Mouse (Mus musculus) midbrain, embryonic 12.5 days (tissue): ENCODE measurements around the gene Zdhhc13. TPM values are rescaled to one million over a fixed set of nuclear protein-coding genes. Genes with fewer than 3 reads are reported as not detected.
A peak's percentile ranks its signal among the peaks of the same experiment; 100 is the strongest.

ENCODE experiments used
- ATAC-seq: fragments of 200-750 bp; cut with Nextera tagmentation; 2 replicates; pipeline ENCODE4 v1.8.0; 2017; ENCODE audit warnings: low read depth, moderate TSS enrichment, moderate library complexity; ENCODE audit not compliant: low FRiP score
- H3K27ac ChIP-seq: fragments of 300-500 bp; sonication (generic); replicated peaks from 2 replicates; pipeline ENCODE4 v1.5.1; 2016; ENCODE audit warnings: mild to moderate bottlenecking
- H3K27me3 ChIP-seq: fragments of 300-500 bp; sonication (generic); 2 replicates; pipeline ENCODE4 v1.6.1; 2016; ENCODE audit warnings: mild to moderate bottlenecking
- H3K36me3 ChIP-seq: fragments of 300-500 bp; sonication (generic); 2 replicates; pipeline ENCODE4 v1.6.1; 2016
- H3K4me1 ChIP-seq: fragments of 300-500 bp; sonication (generic); 2 replicates; pipeline ENCODE4 v1.6.1; 2016
- H3K4me2 ChIP-seq: fragments of 300-500 bp; sonication (generic); replicated peaks from 2 replicates; pipeline ENCODE4 v1.6.1; 2016; ENCODE audit warnings: mild to moderate bottlenecking, moderate library complexity
- H3K4me3 ChIP-seq: fragments of 300-500 bp; sonication (generic); 2 replicates; pipeline ENCODE4 v1.5.1; 2016; ENCODE audit warnings: mild to moderate bottlenecking
- H3K9ac ChIP-seq: fragments of 300-500 bp; sonication (generic); replicated peaks from 2 replicates; pipeline ENCODE4 v1.6.1; 2016; ENCODE audit warnings: mild to moderate bottlenecking, moderate library complexity
- H3K9me3 ChIP-seq: fragments of 300-500 bp; sonication (generic); 2 replicates; pipeline ENCODE4 v1.6.1; 2016; ENCODE audit warnings: mild to moderate bottlenecking
- WGBS: fragments of 180-500 bp; shearing (Covaris S2); methylation state at CpG from one replicate; pipeline ENCODE4 v1.1.7; 2016; 5-methylcytosine and 5-hydroxymethylcytosine counted together
- polyA plus RNA-seq: library from polyadenylated mRNA; unstranded; fragments of >200 nt; fragmentation: Nextera tagmentation; extraction: Ambion mirVana; gene quantifications from 2 replicates; pipeline ENCODE4 v1.2.1, GENCODE M21; 2016

The Zdhhc13 gene
- polyA plus RNA-seq, 1 experiment from 2014 or later = 35.7 TPM

DNA sequence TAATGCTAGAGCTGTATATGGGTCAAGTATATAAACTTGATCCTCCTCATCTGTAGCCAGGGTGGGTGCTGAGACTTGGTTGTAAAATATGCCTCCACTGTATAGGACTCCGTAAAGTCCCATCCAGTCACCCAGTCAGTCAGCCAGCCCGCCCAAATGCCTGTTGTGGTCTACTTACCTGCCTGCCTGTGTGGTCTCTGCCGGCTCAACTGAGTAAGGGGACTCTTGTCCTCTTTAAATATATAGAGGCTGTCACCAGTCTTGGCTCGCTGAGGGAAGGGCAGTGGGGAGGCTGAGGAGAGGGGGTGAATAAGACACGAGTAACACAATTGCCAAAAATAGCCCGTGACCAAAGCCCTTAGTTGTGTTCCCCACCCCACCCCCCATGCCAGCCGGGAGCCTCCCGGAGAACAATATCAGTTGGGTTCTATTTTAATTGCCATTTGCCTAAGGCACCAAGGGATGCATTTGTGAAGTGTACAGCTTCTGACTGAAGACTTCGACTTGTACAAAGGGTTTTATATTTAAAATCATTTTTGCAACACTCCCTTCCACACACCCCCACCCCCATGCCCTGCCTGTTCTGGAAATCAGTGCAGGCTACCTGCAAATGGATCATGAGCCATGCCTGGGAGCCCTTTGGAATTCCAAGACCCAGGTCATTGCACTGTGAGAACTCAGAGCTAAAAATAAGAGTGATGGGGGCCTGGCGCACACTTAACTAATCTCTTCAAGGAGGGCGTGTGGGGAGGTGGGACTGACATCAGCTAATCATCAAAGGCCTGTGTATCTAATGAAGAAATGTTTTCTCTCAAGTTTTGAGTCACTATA lies 59.2 kb downstream of the Zdhhc13 start, which contains the start of gene Csrp3:
Gene Csrp3, minus strand, starts transcription at position 214 of the 831 bp plus-strand sequence.
- Histone ChIP-seq H3K4me1 (peaks cover 7% of the 10 kb centered on the region; the same call in 1 of the 2 replicates), H3K9me3 (no peaks in the 10 kb centered on the region), H3K4me3 (no peak within 1 kb of the TSS), H3K4me2 (no peak within 1 kb of the TSS), H3K27ac (no peak within 1 kb of the TSS), H3K9ac (no peak within 1 kb of the TSS), H3K36me3 (no peaks in the 10 kb centered on the region), H3K27me3 (peaks cover 37% of the 10 kb centered on the region)
- 59% methylated on average over 11 of the region's 11 CpGs for WGBS
- peak; percentile 47; the same call in 1 of the 2 replicates for ATAC-seq

DNA sequence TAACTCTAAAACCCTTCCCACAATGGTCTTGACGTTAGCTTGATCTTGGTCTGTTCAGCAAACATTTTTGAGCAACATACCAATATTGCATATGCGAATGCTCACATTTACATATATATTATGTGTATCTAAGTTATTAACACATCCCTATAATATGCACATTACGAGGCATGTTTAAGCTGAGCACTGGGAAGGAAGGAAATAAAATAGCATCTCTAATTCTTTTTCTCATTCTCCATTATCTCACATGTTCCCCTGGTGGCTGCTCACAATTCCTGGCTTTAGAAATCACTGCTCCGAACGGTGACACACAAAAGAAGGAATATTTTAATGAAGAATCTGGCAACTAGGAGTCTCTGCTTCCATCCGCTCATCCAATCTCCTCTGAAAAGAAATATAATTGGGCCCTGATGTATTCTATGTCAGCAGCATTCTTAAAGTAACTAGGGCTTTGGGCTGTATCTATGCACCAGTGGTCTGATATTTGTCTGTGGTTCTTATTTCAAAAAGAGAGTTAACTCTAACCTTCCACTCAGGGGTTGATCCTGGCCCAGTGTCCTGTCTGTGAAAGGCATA lies 62.8 kb downstream of the Zdhhc13 start:
- no peak overlapping the region for H3K9ac ChIP-seq
- no peak overlapping the region for H3K4me3 ChIP-seq
- H3K4me1 ChIP-seq = peaks cover 7% of the 10 kb centered on the region; the same call in 1 of the 2 replicates
- peaks cover 6% of the 10 kb centered on the region for H3K27me3 ChIP-seq
- 47% methylated on average over 6 of the region's 6 CpGs for WGBS
- H3K9me3 ChIP-seq = no peaks in the 10 kb centered on the region
- no peak for ATAC-seq
- no peak overlapping the region for H3K4me2 ChIP-seq
- no peaks in the 10 kb centered on the region for H3K36me3 ChIP-seq
- no peak overlapping the region for H3K27ac ChIP-seq

DNA sequence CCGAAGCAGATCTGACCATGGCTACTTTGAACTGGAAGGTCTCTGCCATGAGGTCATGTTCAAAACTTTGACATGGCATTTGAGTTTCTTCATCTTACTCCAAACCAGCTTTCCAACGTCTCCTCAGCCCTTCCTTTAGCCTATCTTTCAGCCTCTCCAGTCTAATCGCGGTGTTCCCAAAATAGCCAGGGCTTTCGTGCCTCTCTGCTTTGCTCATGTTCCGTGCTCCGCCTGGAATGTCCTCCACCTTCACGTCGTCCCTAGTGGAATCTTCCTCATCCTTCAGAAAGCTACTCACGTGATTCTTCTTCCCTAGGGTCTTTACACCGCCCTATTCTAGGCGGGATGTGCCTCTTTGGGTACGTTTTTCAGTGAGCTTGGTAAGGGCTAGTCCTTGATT lies 64.7 kb downstream of the Zdhhc13 start:
- Histone ChIP-seq H3K4me3 (no peak overlapping the region), H3K36me3 (no peaks in the 10 kb centered on the region), H3K4me1 (no peaks in the 10 kb centered on the region), H3K27me3 (0 out of 2 replicates have a peak, but pooled peaks cover 3% of the 10 kb centered on the region), H3K27ac (no peak overlapping the region), H3K9me3 (no peaks in the 10 kb centered on the region), H3K9ac (no peak overlapping the region), H3K4me2 (no peak overlapping the region)
- 92% methylated on average over 13 of the region's 13 CpGs for WGBS
- ATAC-seq = no peak

DNA sequence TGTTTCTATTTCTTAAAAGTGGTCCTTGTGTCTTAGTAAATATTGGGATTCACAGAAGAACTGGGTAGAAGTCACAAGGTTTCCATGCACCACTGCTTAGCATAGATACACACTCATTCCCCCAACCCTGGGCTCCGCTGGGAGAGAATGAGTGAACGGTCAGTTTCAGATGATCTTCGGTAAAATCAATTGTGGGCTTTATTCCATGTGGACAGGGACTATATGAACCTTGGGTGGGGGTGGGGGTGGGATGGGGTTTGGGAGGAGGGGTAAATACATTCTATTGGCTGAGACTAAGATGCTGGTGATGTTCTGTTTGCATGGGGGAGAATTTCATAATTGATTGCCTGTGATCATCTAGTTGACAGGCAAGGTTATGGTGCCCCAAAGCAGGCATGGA lies 66.7 kb downstream of the Zdhhc13 start:
- 97% methylated on average over 3 of the region's 3 CpGs for WGBS
- no peaks in the 10 kb centered on the region for H3K9me3 ChIP-seq
- H3K36me3 ChIP-seq = no peaks in the 10 kb centered on the region
- no peak overlapping the region for H3K9ac ChIP-seq
- H3K4me1 ChIP-seq = no peaks in the 10 kb centered on the region
- H3K4me2 ChIP-seq = no peak overlapping the region
- H3K4me3 ChIP-seq = no peak overlapping the region
- no peak for ATAC-seq
- 0 out of 2 replicates have a peak, but pooled peaks cover 3% of the 10 kb centered on the region for H3K27me3 ChIP-seq
- no peak overlapping the region for H3K27ac ChIP-seq

DNA sequence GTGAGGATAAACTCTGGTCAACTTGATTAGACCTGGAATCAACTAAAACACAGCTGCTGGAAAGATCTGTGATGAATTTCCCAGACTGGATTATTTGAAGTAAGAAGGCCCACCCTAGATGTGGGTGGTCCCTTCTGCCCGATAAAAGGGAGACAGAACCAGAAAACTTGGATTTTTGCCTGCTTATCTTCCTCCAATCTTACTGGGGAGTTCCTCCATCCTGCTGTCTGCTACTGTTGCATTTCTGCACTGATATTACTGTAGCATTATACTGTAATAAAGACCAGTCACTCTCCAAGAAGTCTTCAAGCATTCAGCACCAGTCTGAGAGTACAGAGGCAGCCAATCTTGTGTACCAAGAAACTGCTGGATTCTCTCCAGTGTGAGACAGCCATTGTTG lies 69.5 kb downstream of the Zdhhc13 start:
- Histone ChIP-seq H3K9ac (no peak overlapping the region), H3K4me2 (no peak overlapping the region), H3K4me3 (no peak overlapping the region), H3K27me3 (no peaks in the 10 kb centered on the region), H3K4me1 (no peaks in the 10 kb centered on the region), H3K27ac (no peak overlapping the region), H3K9me3 (no peaks in the 10 kb centered on the region), H3K36me3 (no peaks in the 10 kb centered on the region)
- ATAC-seq = no peak
- WGBS = 77% methylated on average over 1 of the region's 1 CpGs

DNA sequence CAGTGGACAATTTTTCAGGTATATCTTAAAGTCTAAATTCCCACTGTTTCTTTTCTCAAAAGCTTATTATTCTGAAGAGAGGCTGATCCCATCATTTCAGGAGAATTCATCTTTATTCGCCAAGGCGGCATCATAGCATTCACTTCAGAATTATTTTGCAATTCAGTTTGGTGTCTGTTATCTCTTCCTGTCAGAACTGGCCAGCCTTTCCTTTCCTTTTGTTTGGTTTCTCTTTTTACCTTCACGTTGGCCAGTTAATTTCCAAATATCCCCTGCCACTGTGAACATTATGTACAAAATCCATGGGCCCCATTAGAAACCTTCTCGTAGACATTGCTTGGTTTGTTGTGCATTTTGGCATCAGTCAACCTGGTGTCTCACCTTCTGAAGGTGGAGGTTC lies 70.6 kb downstream of the Zdhhc13 start:
- no peak overlapping the region for H3K4me2 ChIP-seq
- H3K27me3 ChIP-seq = no peaks in the 10 kb centered on the region
- no peak for ATAC-seq
- H3K9ac ChIP-seq = no peak overlapping the region
- 91% methylated on average over 4 of the region's 4 CpGs for WGBS
- no peaks in the 10 kb centered on the region for H3K9me3 ChIP-seq
- H3K4me3 ChIP-seq = no peak overlapping the region
- H3K4me1 ChIP-seq = no peaks in the 10 kb centered on the region
- H3K36me3 ChIP-seq = peaks cover 3% of the 10 kb centered on the region; the same call in 1 of the 2 replicates
- no peak overlapping the region for H3K27ac ChIP-seq

DNA sequence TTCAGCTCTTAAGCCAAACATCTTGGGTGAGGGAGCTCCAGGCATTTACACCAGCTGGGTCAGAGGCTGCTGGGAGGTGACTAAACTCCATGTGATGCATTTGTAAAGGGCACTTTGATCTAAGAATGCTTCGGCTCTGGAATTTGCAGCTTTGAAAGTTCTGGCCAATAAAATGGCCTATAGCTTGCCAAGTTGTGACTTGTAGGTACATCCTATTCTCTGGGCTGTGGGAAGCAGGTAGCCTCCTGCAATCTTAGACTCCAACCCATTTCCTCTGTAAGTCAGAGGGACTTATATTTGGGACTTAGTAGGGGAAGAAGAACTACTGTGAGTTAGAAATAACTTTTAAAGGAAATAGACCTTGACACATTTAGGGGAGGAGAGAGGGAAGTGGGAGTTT lies 72.1 kb downstream of the Zdhhc13 start:
- H3K4me1 ChIP-seq = no peaks in the 10 kb centered on the region
- 71% methylated on average over 1 of the region's 1 CpGs for WGBS
- H3K27me3 ChIP-seq = no peaks in the 10 kb centered on the region
- H3K27ac ChIP-seq = no peak overlapping the region
- no peak overlapping the region for H3K4me3 ChIP-seq
- H3K9me3 ChIP-seq = no peaks in the 10 kb centered on the region
- H3K4me2 ChIP-seq = no peak overlapping the region
- no peak overlapping the region for H3K9ac ChIP-seq
- H3K36me3 ChIP-seq = peaks cover 14% of the 10 kb centered on the region; the same call in 1 of the 2 replicates
- no peak for ATAC-seq

DNA sequence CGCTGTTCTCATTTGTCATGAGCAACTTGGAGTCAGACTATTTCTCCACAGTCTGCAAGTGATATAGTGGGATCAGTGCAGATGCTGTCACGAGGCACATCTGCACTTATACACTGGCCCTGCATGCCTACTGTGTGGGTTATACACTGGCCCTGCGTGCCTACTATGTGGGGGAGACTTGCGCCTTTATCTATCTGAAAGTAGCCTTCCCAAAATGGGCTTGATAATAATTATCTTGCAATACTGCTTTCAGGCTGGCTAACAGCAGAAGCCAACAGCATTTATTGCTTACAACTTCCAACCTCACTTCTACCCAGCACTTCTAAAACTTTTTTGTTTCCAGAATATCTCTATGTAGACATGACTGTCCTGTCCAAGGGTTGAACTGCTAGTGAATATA lies 73.0 kb downstream of the Zdhhc13 start:
- no peaks in the 10 kb centered on the region for H3K27me3 ChIP-seq
- no peaks in the 10 kb centered on the region for H3K9me3 ChIP-seq
- no peak overlapping the region for H3K27ac ChIP-seq
- no peak overlapping the region for H3K4me2 ChIP-seq
- peaks cover 20% of the 10 kb centered on the region for H3K36me3 ChIP-seq
- ATAC-seq = no peak
- H3K4me3 ChIP-seq = no peak overlapping the region
- 94% methylated on average over 4 of the region's 4 CpGs for WGBS
- no peaks in the 10 kb centered on the region for H3K4me1 ChIP-seq
- H3K9ac ChIP-seq = no peak overlapping the region

DNA sequence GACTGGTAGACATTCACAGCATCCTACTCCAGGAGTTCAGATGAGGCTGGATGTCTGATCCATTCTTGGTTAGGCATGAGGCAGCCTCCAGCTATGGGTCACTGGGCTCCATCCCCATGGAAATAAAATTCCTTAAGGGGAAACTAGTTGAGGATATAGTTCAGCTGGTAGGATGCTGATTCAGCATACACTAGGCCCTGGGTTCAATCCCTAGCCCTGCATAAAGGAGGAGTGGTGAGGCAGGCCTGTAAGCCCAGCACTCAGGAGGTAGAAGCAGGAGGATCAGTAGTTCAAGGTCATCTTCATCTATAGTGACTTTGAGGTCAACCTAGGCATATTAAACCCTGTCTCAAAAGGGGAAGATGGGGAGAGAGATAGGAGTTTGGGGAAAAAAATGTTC lies 75.4 kb downstream of the Zdhhc13 start:
- ATAC-seq = no peak
- H3K4me3 ChIP-seq = no peak overlapping the region
- no peak overlapping the region for H3K27ac ChIP-seq
- H3K9ac ChIP-seq = no peak overlapping the region
- H3K9me3 ChIP-seq = no peaks in the 10 kb centered on the region
- H3K4me1 ChIP-seq = no peaks in the 10 kb centered on the region
- H3K36me3 ChIP-seq = peaks cover 34% of the 10 kb centered on the region
- no peak overlapping the region for H3K4me2 ChIP-seq
- H3K27me3 ChIP-seq = no peaks in the 10 kb centered on the region

DNA sequence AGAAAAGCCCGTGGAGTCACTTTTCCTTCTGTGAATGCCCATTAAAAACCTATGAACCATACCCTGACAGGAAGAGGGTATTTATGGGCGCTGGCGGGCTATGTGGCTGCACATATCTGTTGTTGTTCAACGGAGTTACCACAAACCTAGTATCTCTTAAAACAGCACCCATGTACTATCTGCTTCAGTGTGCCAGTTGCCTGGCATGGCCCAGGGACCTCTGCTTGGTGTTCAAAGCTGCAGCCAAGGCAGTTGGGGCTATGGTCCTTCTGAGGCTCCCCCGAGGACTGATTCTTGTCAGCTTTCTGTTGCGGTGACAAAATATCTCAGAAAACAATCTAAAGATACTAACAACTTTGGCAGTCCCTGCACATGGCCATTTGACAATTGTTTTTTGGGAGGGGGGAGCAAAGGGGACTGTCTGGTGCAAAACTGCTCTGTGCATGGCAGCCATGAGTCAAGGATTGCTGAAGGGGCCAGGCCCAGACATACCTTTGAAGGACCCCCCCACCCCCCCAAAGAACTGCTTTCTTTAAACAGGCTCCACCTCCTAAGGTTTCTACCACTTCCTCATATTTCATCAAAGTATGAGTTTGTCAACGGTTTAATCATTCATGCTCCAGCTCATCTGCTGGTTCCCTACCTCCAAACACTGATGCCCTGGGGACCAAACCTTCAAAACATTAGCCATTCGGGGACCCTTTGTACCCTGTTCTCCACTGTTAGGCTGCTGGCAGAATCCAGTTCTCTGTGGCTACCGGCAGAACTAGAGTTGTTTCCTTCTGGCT lies 76.1 kb downstream of the Zdhhc13 start:
- H3K4me2 ChIP-seq = no peak overlapping the region
- ATAC-seq = no peak
- peaks cover 41% of the 10 kb centered on the region for H3K36me3 ChIP-seq

DNA sequence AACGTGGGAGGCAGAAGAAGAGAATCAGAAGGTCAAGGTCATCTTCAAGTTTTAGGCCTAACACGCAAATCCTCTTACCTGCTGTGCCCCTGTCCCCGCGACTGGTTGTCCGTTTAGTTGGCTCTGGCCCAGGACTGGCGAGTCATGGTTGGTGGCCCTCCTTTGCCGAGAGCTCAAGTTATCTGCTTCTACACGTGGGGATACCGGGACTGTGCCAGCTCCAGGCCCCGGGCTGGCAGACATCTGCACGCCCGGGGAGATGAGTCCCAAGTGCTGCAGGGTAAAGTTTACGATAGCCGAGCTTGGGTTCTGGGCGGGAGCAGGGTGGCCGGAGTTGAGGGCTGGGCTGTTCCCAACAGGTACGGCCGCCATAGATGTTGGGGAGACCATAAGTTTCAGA lies 78.8 kb downstream of the Zdhhc13 start:
- Histone ChIP-seq H3K4me2 (no peak overlapping the region), H3K27me3 (no peaks in the 10 kb centered on the region), H3K27ac (no peak overlapping the region), H3K4me1 (no peaks in the 10 kb centered on the region), H3K4me3 (no peak overlapping the region), H3K36me3 (peaks cover 68% of the 10 kb centered on the region), H3K9ac (no peak overlapping the region), H3K9me3 (no peaks in the 10 kb centered on the region)
- ATAC-seq = no peak
- 92% methylated on average over 18 of the region's 18 CpGs for WGBS

More for the DNA sequence above, 76.1 kb downstream of the Zdhhc13 start:
- H3K4me3 ChIP-seq = no peak overlapping the region
- H3K4me1 ChIP-seq = no peaks in the 10 kb centered on the region
- no peaks in the 10 kb centered on the region for H3K27me3 ChIP-seq
- no peak overlapping the region for H3K27ac ChIP-seq
- no peaks in the 10 kb centered on the region for H3K9me3 ChIP-seq
- WGBS = 91% methylated on average over 9 of the region's 9 CpGs
- no peak overlapping the region for H3K9ac ChIP-seq

DNA sequence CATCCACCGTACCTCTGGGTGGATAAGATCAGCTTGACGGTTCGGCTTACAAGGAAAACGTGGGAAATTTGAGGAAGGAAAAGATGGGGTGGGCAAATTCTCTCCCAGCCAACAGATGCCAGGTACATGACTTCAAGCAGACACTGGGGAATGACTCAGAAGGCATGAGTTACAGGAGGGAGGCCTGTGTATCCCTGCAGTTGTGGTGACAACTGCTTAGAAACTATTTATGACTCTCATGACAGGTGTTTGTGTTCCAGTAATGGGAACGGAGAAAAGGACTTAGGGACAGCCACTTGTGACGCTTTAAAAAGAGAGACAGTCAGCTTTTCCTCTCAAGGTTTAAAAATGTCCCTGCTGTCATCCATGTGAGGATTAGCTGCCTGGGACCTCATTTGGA lies 81.3 kb downstream of the Zdhhc13 start:
- Histone ChIP-seq H3K27ac (no peak overlapping the region), H3K4me1 (no peaks in the 10 kb centered on the region), H3K4me3 (no peak overlapping the region), H3K36me3 (peaks cover 84% of the 10 kb centered on the region), H3K9me3 (no peaks in the 10 kb centered on the region), H3K9ac (no peak overlapping the region), H3K4me2 (no peak overlapping the region), H3K27me3 (no peaks in the 10 kb centered on the region)
- ATAC-seq = no peak
- 93% methylated on average over 6 of the region's 6 CpGs for WGBS
